Mouse (Mus musculus) bone marrow, adult 2 months (tissue): Measurements from ENCODE around the gene Tm9sf3.

ENCODE experiments used
- CTCF ChIP-seq: fragments of 200-500 bp; IDR thresholded peaks from 2 replicates; pipeline ENCODE4 v1.5.1; 2011; ENCODE audit warnings: low read length, control low read depth; ENCODE audit not compliant: control insufficient read depth, insufficient read depth
- POLR2A ChIP-seq: fragments of 200-500 bp; IDR thresholded peaks from 2 replicates; pipeline ENCODE4 v1.6.1; 2011; ENCODE audit warnings: low read depth, mild to moderate bottlenecking, control low read depth, low read length, borderline replicate concordance; ENCODE audit not compliant: control insufficient read depth

DNA sequence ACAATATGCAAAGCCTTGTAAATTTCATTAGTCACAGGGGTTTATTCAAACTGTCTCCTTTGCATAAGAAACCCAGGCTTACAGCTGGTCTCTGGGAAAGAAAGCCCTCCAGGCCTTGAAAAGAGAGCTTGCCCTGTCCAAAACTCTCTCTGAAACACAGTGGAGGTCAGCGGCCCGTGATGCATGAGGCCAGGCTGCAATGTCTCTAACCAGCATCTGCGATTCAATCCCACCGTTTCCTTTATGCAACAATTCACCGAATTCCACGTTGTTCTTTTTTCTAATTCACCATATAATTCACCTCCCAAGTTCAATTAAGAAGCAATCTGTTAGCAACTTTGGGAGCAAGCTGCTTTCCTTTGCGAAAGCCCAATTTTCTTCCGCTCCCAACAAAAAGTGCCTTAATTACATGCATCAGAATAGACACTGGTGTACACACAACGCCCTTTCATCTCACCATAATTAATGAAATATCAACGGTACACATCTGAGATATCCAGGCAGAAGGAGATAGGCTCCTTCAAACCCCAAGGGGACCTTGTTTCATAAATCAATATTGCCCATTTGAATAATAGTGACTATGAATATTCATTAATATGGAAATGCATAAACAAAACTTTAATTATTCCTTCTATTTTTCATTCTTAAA lies 99.2 kb downstream of the Tm9sf3 start:
- TF ChIP-seq POLR2A (no peak), CTCF (no peak)
